Mouse (Mus musculus): ENCODE measurements around the gene Tcf7.

Gene Tcf7

GRCm38 (mm10) chr11:52310709-52311108 is 27.9 kb upstream of the Tcf7 start:
- H3K4me3 ChIP-seq (replicated peaks; ENCODE audit: low read length): peak overlapping the region; percentile 67
- peaks cover 25% of the 10 kb centered on the region for H3K27me3 ChIP-seq (ENCODE audit: insufficient read depth, low read length)
- no peaks in the 10 kb centered on the region for H3K9me3 ChIP-seq (ENCODE audit: low read length)
- peaks cover 54% of the 10 kb centered on the region for H3K4me1 ChIP-seq (replicated peaks; ENCODE audit: low read depth, low read length)
- TF ChIP-seq POU5F1 (IDR thresholded peaks at IDR 0.05; ENCODE audit: borderline replicate concordance, low read length) (no peak), NANOG (IDR thresholded peaks at IDR 0.05; ENCODE audit: borderline replicate concordance, low read length) (no peak), CTCF (conservative IDR thresholded peaks at IDR 0.05; ENCODE audit: low read length) (no peak)
- no peaks in the 10 kb centered on the region for H3K36me3 ChIP-seq (ENCODE audit: insufficient read depth, low read length)

GRCm38 (mm10) chr11:52309487-52309886 is 26.7 kb upstream of the Tcf7 start:
- H3K27me3 ChIP-seq (ENCODE audit: insufficient read depth, low read length): peaks cover 15% of the 10 kb centered on the region
- no peaks in the 10 kb centered on the region for H3K36me3 ChIP-seq (ENCODE audit: insufficient read depth, low read length)
- TF ChIP-seq NANOG (IDR thresholded peaks at IDR 0.05; ENCODE audit: borderline replicate concordance, low read length) (no peak), POU5F1 (IDR thresholded peaks at IDR 0.05; ENCODE audit: borderline replicate concordance, low read length) (no peak), CTCF (conservative IDR thresholded peaks at IDR 0.05; ENCODE audit: low read length) (no peak)
- no peaks in the 10 kb centered on the region for H3K9me3 ChIP-seq (ENCODE audit: low read length)
- peaks cover 60% of the 10 kb centered on the region for H3K4me1 ChIP-seq (replicated peaks; ENCODE audit: low read depth, low read length)
- no peak overlapping the region for H3K4me3 ChIP-seq (replicated peaks; ENCODE audit: low read length)

- Histone ChIP-seq H3K36me3 (ENCODE audit: insufficient read depth, low read length) (no peaks in the 10 kb centered on the region), H3K27me3 (ENCODE audit: insufficient read depth, low read length) (no peaks in the 10 kb centered on the region), H3K4me3 (replicated peaks; ENCODE audit: low read length) (no peak overlapping the region), H3K9me3 (ENCODE audit: low read length) (no peaks in the 10 kb centered on the region), H3K4me1 (replicated peaks; ENCODE audit: low read depth, low read length) (peaks cover 46% of the 10 kb centered on the region)
- TF ChIP-seq POU5F1 (IDR thresholded peaks at IDR 0.05; ENCODE audit: borderline replicate concordance, low read length) (no peak), CTCF (conservative IDR thresholded peaks at IDR 0.05; ENCODE audit: low read length) (no peak), NANOG (IDR thresholded peaks at IDR 0.05; ENCODE audit: borderline replicate concordance, low read length) (no peak)
Measured at GRCm38 (mm10) chr11:52306431-52306830, 23.6 kb upstream of the Tcf7 start.

GRCm38 (mm10) chr11:52305266-52305665 is 22.5 kb upstream of the Tcf7 start:
- H3K27me3 ChIP-seq (ENCODE audit: insufficient read depth, low read length): no peaks in the 10 kb centered on the region
- H3K9me3 ChIP-seq (ENCODE audit: low read length): no peaks in the 10 kb centered on the region
- H3K4me1 ChIP-seq (replicated peaks; ENCODE audit: low read depth, low read length): peaks cover 37% of the 10 kb centered on the region
- no peak for TF ChIP-seq CTCF (conservative IDR thresholded peaks at IDR 0.05; ENCODE audit: low read length)
- no peak for TF ChIP-seq NANOG (IDR thresholded peaks at IDR 0.05; ENCODE audit: borderline replicate concordance, low read length)
- no peak for TF ChIP-seq POU5F1 (IDR thresholded peaks at IDR 0.05; ENCODE audit: borderline replicate concordance, low read length)
- no peak overlapping the region for H3K4me3 ChIP-seq (replicated peaks; ENCODE audit: low read length)
- no peaks in the 10 kb centered on the region for H3K36me3 ChIP-seq (ENCODE audit: insufficient read depth, low read length)

GRCm38 (mm10) chr11:52302668-52303067 is 19.9 kb upstream of the Tcf7 start:
- no peaks in the 10 kb centered on the region for H3K9me3 ChIP-seq (ENCODE audit: low read length)
- no peaks in the 10 kb centered on the region for H3K36me3 ChIP-seq (ENCODE audit: insufficient read depth, low read length)
- peaks cover 6% of the 10 kb centered on the region for H3K27me3 ChIP-seq (ENCODE audit: insufficient read depth, low read length)
- no peak overlapping the region for H3K4me3 ChIP-seq (replicated peaks; ENCODE audit: low read length)
- TF ChIP-seq CTCF (conservative IDR thresholded peaks at IDR 0.05; ENCODE audit: low read length) (no peak), POU5F1 (IDR thresholded peaks at IDR 0.05; ENCODE audit: borderline replicate concordance, low read length) (no peak)
- peaks cover 45% of the 10 kb centered on the region for H3K4me1 ChIP-seq (replicated peaks; ENCODE audit: low read depth, low read length)

GRCm38 (mm10) chr11:52299687-52300086 is 16.9 kb upstream of the Tcf7 start:
- H3K36me3 ChIP-seq (ENCODE audit: insufficient read depth, low read length): no peaks in the 10 kb centered on the region
- peaks cover 13% of the 10 kb centered on the region for H3K27me3 ChIP-seq (ENCODE audit: insufficient read depth, low read length)
- peaks cover 26% of the 10 kb centered on the region for H3K4me1 ChIP-seq (replicated peaks; ENCODE audit: low read depth, low read length)
- no peak for TF ChIP-seq NANOG (IDR thresholded peaks at IDR 0.05; ENCODE audit: borderline replicate concordance, low read length)
- no peak for TF ChIP-seq CTCF (conservative IDR thresholded peaks at IDR 0.05; ENCODE audit: low read length)
- TF ChIP-seq POU5F1 (IDR thresholded peaks at IDR 0.05; ENCODE audit: borderline replicate concordance, low read length): no peak
- H3K4me3 ChIP-seq (replicated peaks; ENCODE audit: low read length): peak overlapping the region; percentile 20; the same call in 1 of the 2 replicates
- no peaks in the 10 kb centered on the region for H3K9me3 ChIP-seq (ENCODE audit: low read length)

- TF ChIP-seq NANOG (IDR thresholded peaks at IDR 0.05; ENCODE audit: borderline replicate concordance, low read length) (no peak), POU5F1 (IDR thresholded peaks at IDR 0.05; ENCODE audit: borderline replicate concordance, low read length) (no peak), CTCF (conservative IDR thresholded peaks at IDR 0.05; ENCODE audit: low read length) (no peak)
- H3K4me1 ChIP-seq (replicated peaks; ENCODE audit: low read depth, low read length): peaks cover 31% of the 10 kb centered on the region
- peak overlapping the region; percentile 20; the same call in 1 of the 2 replicates for H3K4me3 ChIP-seq (replicated peaks; ENCODE audit: low read length)
- no peaks in the 10 kb centered on the region for H3K36me3 ChIP-seq (ENCODE audit: insufficient read depth, low read length)
- H3K27me3 ChIP-seq (ENCODE audit: insufficient read depth, low read length): peaks cover 13% of the 10 kb centered on the region
- no peaks in the 10 kb centered on the region for H3K9me3 ChIP-seq (ENCODE audit: low read length)
Measured at GRCm38 (mm10) chr11:52298955-52299354, 16.1 kb upstream of the Tcf7 start.

GRCm38 (mm10) chr11:52297352-52297751 is 14.5 kb upstream of the Tcf7 start:
- Histone ChIP-seq H3K27me3 (ENCODE audit: insufficient read depth, low read length) (peaks cover 13% of the 10 kb centered on the region), H3K9me3 (ENCODE audit: low read length) (no peaks in the 10 kb centered on the region), H3K4me1 (replicated peaks; ENCODE audit: low read depth, low read length) (peaks cover 37% of the 10 kb centered on the region), H3K36me3 (ENCODE audit: insufficient read depth, low read length) (no peaks in the 10 kb centered on the region), H3K4me3 (replicated peaks; ENCODE audit: low read length) (no peak overlapping the region)
- TF ChIP-seq POU5F1 (IDR thresholded peaks at IDR 0.05; ENCODE audit: borderline replicate concordance, low read length): no peak
- TF ChIP-seq NANOG (IDR thresholded peaks at IDR 0.05; ENCODE audit: borderline replicate concordance, low read length): no peak
- TF ChIP-seq CTCF (conservative IDR thresholded peaks at IDR 0.05; ENCODE audit: low read length): peak; percentile 97

GRCm38 (mm10) chr11:52294103-52294502 is 11.3 kb upstream of the Tcf7 start:
- TF ChIP-seq CTCF (conservative IDR thresholded peaks at IDR 0.05; ENCODE audit: low read length) (no peak), POU5F1 (IDR thresholded peaks at IDR 0.05; ENCODE audit: borderline replicate concordance, low read length) (no peak), NANOG (IDR thresholded peaks at IDR 0.05; ENCODE audit: borderline replicate concordance, low read length) (no peak)

More at GRCm38 (mm10) chr11:52294103-52294502, 11.3 kb upstream of the Tcf7 start:
- Histone ChIP-seq H3K4me3 (replicated peaks; ENCODE audit: low read length) (no peak overlapping the region), H3K27me3 (ENCODE audit: insufficient read depth, low read length) (peaks cover 8% of the 10 kb centered on the region), H3K9me3 (ENCODE audit: low read length) (no peaks in the 10 kb centered on the region), H3K36me3 (ENCODE audit: insufficient read depth, low read length) (no peaks in the 10 kb centered on the region), H3K4me1 (replicated peaks; ENCODE audit: low read depth, low read length) (peaks cover 33% of the 10 kb centered on the region)
